Mouse (Mus musculus) cortical plate, adult 2 months (tissue): Measurements from ENCODE around the gene Psmd12.

Experiments
- CTCF ChIP-seq: fragments of 200-500 bp; IDR thresholded peaks from 2 replicates; pipeline ENCODE4 v1.5.1; 2011; ENCODE audit warnings: mild to moderate bottlenecking, control low read depth, low read length; ENCODE audit not compliant: insufficient read depth; ENCODE audit errors: extremely low read depth
- POLR2A ChIP-seq: fragments of 200-500 bp; IDR thresholded peaks from 2 replicates; pipeline ENCODE4 v1.6.1; 2011; ENCODE audit warnings: mild to moderate bottlenecking, low read length, control low read depth; ENCODE audit not compliant: insufficient read depth; ENCODE audit errors: extremely low read depth

DNA sequence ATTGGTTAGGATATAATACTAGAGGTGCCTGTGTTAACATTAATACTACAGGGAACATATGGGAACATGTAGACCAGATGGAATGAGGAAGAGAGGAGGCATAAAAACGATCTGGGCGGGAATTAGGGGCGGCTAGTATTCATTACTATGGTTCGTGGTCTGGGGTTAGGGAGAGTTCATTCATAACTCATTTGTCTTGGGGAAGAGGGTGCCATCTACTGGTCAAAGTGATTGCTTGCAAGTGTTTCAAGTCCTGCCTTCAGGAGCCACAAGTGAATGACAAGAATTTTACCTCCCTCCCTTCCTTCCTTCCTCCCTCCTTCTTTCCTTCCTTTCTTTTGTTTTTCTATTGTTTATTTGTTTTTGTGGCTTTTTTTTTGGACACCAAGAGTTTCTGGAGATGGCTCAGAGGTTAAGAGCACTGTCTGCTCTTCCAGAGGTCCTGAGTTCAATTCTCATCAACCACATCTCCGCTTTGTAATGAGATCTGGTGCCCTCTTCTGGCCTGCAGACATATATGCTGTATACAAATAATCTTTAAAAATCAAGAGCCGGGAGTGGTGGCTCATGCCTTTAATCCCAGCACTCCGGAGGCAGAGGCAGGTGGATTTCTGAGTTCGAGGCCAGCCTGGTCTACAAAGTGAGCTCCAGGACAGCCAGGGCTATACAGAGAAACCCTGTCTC lies 6.0 kb upstream of the Psmd12 start:
- TF ChIP-seq CTCF = peak; percentile 81
- TF ChIP-seq POLR2A = no peak
